Mouse (Mus musculus): ENCODE results near the gene Cask. TPM values are rescaled to one million over a fixed set of nuclear protein-coding genes. Genes with fewer than 3 reads are reported as not detected.

Cask gene
- polyA plus RNA-seq, 1 experiment from 2014 or later, result 5.7 TPM

DNA sequence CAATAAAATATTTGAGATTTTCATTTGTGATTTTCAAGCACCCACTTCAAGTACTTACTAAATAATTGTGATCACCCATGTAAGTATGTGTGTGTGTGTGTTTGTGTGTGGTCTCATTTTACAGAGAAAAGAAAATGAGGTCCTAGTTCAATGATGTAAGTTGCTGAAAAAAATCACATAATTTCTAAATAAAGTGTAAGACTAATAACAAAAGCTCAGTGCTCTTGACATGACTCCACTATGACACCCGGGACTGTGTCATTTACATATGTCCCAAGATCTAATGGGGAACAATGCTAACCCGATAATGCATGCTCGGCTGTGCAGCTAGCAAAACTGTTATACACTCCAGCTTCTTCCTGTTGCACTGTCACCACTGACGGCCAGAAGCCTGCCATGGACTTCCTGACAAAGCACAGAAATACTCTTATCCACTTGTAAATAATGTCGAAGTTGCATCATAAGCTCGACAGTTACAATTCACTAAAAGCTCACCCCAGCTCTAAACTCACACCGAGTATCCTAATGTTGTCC is 130.8 kb downstream of the Cask start:
- Histone ChIP-seq H3K27ac (ENCODE audit: poor library complexity, severe bottlenecking) (no peak overlapping the region), H3K36me3 (no peaks in the 10 kb centered on the region), H3K4me2 (no peak overlapping the region), H3K4me1 (replicated peaks) (peaks cover 10% of the 10 kb centered on the region), H3K27me3 (replicated peaks) (no peaks in the 10 kb centered on the region), H3K9me3 (replicated peaks) (no peaks in the 10 kb centered on the region), H3K9ac (no peak overlapping the region), H3K4me3 (no peak overlapping the region)
- WGBS, result 40% methylated on average over 7 of the region's 7 CpGs
- ATAC-seq (ENCODE audit: insufficient number of reproducible peaks, low FRiP score), result no peak

DNA sequence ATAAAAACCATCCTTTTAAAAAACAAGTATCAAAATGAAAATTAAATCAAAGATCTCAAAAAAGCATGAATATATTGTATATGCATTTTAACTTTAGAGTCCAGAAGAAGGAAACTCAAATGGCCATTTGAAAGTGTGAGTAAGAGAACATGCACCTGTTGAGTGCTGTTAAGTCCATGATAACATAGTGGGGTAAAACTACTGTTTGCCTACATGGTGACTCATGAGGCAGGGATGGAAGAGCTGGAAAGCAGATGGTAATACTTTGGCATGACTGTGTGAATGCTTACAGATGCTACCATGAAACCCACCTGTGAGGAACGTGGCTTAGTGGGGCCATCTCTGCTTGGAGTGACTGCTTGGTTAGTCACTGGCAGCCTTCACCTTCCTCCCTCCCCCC is 132.9 kb downstream of the Cask start:
- Histone ChIP-seq H3K4me1 (replicated peaks) (peaks cover 10% of the 10 kb centered on the region), H3K27me3 (replicated peaks) (no peaks in the 10 kb centered on the region), H3K36me3 (no peaks in the 10 kb centered on the region), H3K4me3 (no peak overlapping the region), H3K9ac (no peak overlapping the region), H3K4me2 (no peak overlapping the region), H3K9me3 (replicated peaks) (no peaks in the 10 kb centered on the region), H3K27ac (ENCODE audit: poor library complexity, severe bottlenecking) (no peak overlapping the region)
- ATAC-seq (ENCODE audit: insufficient number of reproducible peaks, low FRiP score), result no peak
- WGBS, result 81% methylated on average over 1 of the region's 1 CpGs

DNA sequence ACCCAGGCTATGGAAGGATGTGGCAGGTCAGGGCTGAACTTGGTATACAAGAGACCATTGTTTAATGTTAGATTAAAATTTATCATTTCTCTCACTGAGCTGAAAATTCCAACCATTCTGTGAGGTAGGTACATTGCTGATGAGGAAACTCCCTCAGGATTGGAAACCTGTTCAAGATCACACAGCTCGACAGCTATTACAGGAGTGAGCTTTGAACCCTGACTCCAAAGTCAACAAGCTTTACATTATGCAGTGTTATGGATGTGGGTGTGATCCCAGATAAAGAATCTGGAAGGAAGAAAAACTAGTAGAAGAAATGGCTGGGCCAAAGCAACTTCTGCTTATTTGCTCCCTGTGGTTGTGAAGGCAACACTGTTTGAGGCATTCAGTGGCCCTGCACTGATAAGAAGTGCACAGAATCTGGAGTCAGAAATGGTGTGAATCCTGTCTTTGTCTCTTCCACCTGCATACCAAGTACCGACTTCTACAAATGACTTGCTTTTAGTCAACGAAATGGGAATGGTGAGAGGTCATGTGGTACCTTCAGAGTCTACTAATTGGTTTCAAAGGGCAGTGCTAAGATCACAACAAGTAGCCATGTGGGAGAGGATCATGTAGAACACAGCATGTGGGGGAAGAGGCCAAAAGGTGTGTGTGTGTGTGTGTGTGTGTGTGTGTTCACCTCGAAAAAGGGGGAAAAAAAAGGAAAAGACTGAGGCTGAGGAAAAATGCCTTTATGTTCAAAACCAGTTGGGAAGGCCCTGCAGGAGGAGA is 134.2 kb downstream of the Cask start:
- ATAC-seq (ENCODE audit: insufficient number of reproducible peaks, low FRiP score), result no peak
- H3K9me3 ChIP-seq (replicated peaks), result no peaks in the 10 kb centered on the region
- H3K4me2 ChIP-seq, result no peak overlapping the region
- H3K4me3 ChIP-seq, result no peak overlapping the region
- 53% methylated on average over 4 of the region's 4 CpGs for WGBS
- no peaks in the 10 kb centered on the region for H3K36me3 ChIP-seq
- H3K27me3 ChIP-seq (replicated peaks), result no peaks in the 10 kb centered on the region
- H3K9ac ChIP-seq, result no peak overlapping the region
- H3K4me1 ChIP-seq (replicated peaks), result peaks cover 10% of the 10 kb centered on the region
- H3K27ac ChIP-seq (ENCODE audit: poor library complexity, severe bottlenecking), result no peak overlapping the region

DNA sequence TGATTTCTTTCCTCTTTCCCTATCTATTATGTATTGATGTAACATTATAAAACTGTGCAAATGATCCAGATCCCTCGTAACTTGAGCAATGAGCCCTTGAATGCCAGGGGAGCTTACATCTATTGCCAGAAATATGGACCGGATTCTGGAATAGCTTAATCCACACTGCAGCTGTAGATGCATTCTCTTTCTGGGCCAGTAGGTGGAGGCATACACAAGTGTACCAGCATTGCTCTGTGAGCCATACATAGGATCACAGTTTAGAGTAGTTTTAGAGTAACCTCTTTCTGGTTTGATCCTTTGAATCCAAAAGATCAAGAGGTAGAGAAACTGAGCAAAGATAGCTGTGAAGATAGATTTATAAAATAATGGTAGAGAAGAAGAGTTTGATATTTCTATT is 141.0 kb downstream of the Cask start:
- no peak overlapping the region for H3K9ac ChIP-seq
- ATAC-seq (ENCODE audit: insufficient number of reproducible peaks, low FRiP score), result no peak
- no peaks in the 10 kb centered on the region for H3K27me3 ChIP-seq (replicated peaks)
- H3K36me3 ChIP-seq, result no peaks in the 10 kb centered on the region
- H3K4me2 ChIP-seq, result no peak overlapping the region
- no peaks in the 10 kb centered on the region for H3K4me1 ChIP-seq (replicated peaks)
- no peak overlapping the region for H3K27ac ChIP-seq (ENCODE audit: poor library complexity, severe bottlenecking)
- 42% methylated on average over 2 of the region's 2 CpGs for WGBS
- no peak overlapping the region for H3K4me3 ChIP-seq
- H3K9me3 ChIP-seq (replicated peaks), result no peaks in the 10 kb centered on the region

DNA sequence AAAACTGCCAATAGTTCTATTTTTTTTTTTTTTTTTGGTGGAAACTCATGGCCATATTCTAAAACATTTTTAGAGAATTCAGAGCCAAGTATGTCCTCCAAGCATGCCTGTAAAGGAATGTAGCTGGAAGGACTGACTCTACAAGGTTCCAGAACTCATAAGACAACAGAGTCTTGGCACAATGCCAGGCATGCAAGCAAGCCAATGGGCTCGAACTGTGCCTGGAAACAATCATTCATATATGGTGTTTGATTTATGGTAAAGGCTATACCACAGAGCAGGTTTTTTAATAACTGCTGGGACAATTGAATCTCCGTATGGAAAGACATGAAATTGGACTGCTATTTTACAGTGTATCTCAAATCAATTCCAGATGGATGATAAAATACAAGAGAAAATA is 146.1 kb downstream of the Cask start:
- Histone ChIP-seq H3K36me3 (no peaks in the 10 kb centered on the region), H3K27ac (ENCODE audit: poor library complexity, severe bottlenecking) (no peak overlapping the region), H3K4me2 (no peak overlapping the region), H3K9ac (no peak overlapping the region), H3K27me3 (replicated peaks) (no peaks in the 10 kb centered on the region), H3K4me1 (replicated peaks) (no peaks in the 10 kb centered on the region), H3K4me3 (no peak overlapping the region), H3K9me3 (replicated peaks) (no peaks in the 10 kb centered on the region)
- WGBS, result 42% methylated on average over 2 of the region's 2 CpGs
- ATAC-seq (ENCODE audit: insufficient number of reproducible peaks, low FRiP score), result no peak

DNA sequence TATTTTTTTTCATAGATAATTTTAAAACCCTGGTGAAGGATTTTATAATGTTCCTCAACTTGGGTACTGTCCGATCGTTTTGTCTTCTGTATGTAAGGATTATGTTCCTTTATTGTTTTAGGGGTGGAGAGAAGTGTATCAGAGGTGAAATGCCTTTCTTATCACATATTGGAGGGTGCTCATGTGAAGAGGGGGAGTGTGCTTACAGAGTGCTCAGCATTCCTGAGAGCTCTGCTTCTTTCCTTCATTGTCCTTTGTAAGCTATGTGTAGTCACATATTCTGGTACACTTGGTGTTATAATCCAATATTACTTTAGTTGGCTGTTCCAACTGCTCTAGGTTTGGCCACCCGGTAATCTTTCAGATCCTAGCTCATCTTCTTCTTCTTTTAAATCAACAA is 150.5 kb downstream of the Cask start:
- ATAC-seq (ENCODE audit: insufficient number of reproducible peaks, low FRiP score), result no peak
- H3K9ac ChIP-seq, result no peak overlapping the region
- H3K4me3 ChIP-seq, result no peak overlapping the region
- no peaks in the 10 kb centered on the region for H3K4me1 ChIP-seq (replicated peaks)
- H3K4me2 ChIP-seq, result no peak overlapping the region
- no peaks in the 10 kb centered on the region for H3K36me3 ChIP-seq
- H3K9me3 ChIP-seq (replicated peaks), result no peaks in the 10 kb centered on the region
- 67% methylated on average over 3 of the region's 3 CpGs for WGBS
- no peak overlapping the region for H3K27ac ChIP-seq (ENCODE audit: poor library complexity, severe bottlenecking)
- H3K27me3 ChIP-seq (replicated peaks), result no peaks in the 10 kb centered on the region

DNA sequence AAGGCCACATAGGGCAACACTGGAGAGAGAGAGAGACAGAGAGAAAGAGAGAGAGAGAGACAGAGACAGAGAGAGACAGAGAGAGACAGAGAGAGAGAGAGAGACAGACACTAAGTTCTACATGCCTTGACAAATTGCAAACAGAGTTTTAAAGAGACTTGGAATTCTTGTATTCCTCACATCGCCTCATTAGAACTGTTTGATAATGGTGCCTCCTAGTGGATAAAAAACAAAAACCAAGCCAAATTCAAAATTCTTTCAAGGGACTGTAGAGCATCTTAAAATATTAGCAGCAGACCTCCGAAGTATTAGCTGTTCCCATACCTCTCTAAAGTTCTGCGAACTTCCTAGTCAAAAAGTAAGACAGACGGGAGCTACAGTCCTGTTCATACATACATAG is 159.3 kb downstream of the Cask start:
- no peaks in the 10 kb centered on the region for H3K36me3 ChIP-seq
- no peaks in the 10 kb centered on the region for H3K9me3 ChIP-seq (replicated peaks)
- no peak overlapping the region for H3K27ac ChIP-seq (ENCODE audit: poor library complexity, severe bottlenecking)
- H3K27me3 ChIP-seq (replicated peaks), result no peaks in the 10 kb centered on the region
- no peak for ATAC-seq (ENCODE audit: insufficient number of reproducible peaks, low FRiP score)
- WGBS, result 80% methylated on average over 4 of the region's 4 CpGs
- no peak overlapping the region for H3K4me2 ChIP-seq
- H3K4me3 ChIP-seq, result no peak overlapping the region
- no peaks in the 10 kb centered on the region for H3K4me1 ChIP-seq (replicated peaks)
- H3K9ac ChIP-seq, result no peak overlapping the region

DNA sequence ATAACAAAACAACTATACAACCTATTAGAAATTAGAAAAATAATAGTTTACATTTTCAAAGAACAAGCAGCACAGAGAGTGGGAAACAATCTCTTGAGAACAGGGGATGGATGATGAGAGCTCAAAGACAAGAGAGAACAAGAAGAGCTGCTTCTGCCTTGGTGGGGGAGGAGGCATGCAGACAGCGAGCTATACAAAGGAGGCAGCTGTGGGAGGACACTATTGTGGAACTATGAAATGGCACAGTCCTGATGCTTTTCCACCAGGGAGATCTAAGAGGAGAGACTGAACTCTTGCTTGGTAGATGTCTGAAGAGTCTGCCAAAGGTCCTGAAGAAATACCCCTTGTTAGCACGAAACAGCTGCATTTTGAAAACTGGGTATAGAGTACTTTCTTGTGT is 162.8 kb downstream of the Cask start:
- no peak for ATAC-seq (ENCODE audit: insufficient number of reproducible peaks, low FRiP score)
- H3K4me2 ChIP-seq, result no peak overlapping the region
- H3K27me3 ChIP-seq (replicated peaks), result no peaks in the 10 kb centered on the region
- no peak overlapping the region for H3K4me3 ChIP-seq
- no peak overlapping the region for H3K27ac ChIP-seq (ENCODE audit: poor library complexity, severe bottlenecking)
- H3K36me3 ChIP-seq, result no peaks in the 10 kb centered on the region
- no peaks in the 10 kb centered on the region for H3K4me1 ChIP-seq (replicated peaks)
- H3K9ac ChIP-seq, result no peak overlapping the region
- no peaks in the 10 kb centered on the region for H3K9me3 ChIP-seq (replicated peaks)
- 58% methylated on average over 2 of the region's 2 CpGs for WGBS

DNA sequence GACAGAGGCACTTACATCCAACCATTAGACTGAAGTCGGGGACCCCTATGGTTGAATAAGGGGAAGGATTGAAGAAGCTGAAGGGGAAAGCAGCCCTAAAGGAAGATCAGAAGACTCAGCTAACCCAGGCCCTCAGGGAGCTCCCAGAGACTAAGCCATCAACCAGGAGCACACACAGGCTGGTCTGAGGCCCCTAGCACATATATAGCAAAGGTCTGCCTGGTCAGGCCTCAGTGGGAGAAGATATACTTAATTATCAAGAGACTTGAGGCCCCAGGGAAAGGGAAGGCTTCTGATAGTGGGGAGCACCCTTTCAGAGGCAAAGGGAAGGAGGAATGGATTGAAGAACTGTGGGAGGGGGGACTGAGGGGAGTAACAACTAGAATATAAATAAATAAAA is 164.6 kb downstream of the Cask start:
- no peaks in the 10 kb centered on the region for H3K9me3 ChIP-seq (replicated peaks)
- H3K27me3 ChIP-seq (replicated peaks), result no peaks in the 10 kb centered on the region
- no peak overlapping the region for H3K4me2 ChIP-seq
- H3K4me1 ChIP-seq (replicated peaks), result no peaks in the 10 kb centered on the region
- no peak overlapping the region for H3K4me3 ChIP-seq
- no peak overlapping the region for H3K9ac ChIP-seq
- H3K27ac ChIP-seq (ENCODE audit: poor library complexity, severe bottlenecking), result no peak overlapping the region
- no peaks in the 10 kb centered on the region for H3K36me3 ChIP-seq
- WGBS, result 78% methylated on average over 1 of the region's 1 CpGs
- no peak for ATAC-seq (ENCODE audit: insufficient number of reproducible peaks, low FRiP score)

DNA sequence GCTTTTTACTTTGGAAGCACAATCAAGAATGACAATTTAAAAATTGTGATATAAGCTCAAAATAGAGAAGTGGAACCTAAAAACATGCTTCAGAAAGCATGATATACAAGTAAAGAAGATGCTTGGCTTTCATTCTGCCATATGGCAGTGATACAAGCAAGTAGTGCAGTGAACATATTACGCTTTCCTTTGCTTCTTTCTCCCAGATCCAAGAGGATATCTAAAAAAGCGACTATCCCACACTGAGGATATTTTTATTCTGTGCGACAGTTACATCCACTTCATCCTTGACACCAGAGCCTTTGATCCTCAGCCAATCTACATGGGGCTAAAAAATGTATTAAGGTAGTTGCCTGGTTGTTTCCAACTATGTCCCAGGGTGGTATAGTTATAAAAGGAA is 169.4 kb downstream of the Cask start:
- no peaks in the 10 kb centered on the region for H3K36me3 ChIP-seq
- ATAC-seq (ENCODE audit: insufficient number of reproducible peaks, low FRiP score), result no peak
- no peaks in the 10 kb centered on the region for H3K27me3 ChIP-seq (replicated peaks)
- WGBS, result 70% methylated on average over 3 of the region's 3 CpGs
- no peak overlapping the region for H3K4me2 ChIP-seq
- H3K4me1 ChIP-seq (replicated peaks), result no peaks in the 10 kb centered on the region
- H3K9ac ChIP-seq, result no peak overlapping the region
- H3K9me3 ChIP-seq (replicated peaks), result no peaks in the 10 kb centered on the region
- no peak overlapping the region for H3K27ac ChIP-seq (ENCODE audit: poor library complexity, severe bottlenecking)
- no peak overlapping the region for H3K4me3 ChIP-seq

DNA sequence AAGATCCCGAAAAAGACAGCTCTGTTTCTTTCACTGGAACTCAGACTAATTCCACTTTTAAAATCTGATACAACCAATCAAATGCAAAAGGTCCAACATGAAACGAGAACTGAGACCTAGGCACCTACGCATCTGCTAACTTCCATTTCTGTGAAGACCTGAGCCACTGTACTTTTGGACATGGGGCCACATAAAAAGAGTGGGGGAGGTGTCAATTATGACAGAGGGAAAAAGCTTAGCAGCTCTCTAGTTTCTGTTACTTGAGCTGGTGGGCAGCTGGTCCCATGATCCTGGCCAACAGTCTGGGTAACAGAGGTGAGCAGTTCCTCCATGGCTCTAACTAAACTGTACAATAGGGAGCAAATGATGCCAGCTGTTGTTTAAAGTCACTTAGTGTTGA is 178.2 kb downstream of the Cask start:
- no peak overlapping the region for H3K9ac ChIP-seq
- H3K4me3 ChIP-seq, result no peak overlapping the region
- H3K4me2 ChIP-seq, result no peak overlapping the region
- no peaks in the 10 kb centered on the region for H3K36me3 ChIP-seq
- no peaks in the 10 kb centered on the region for H3K27me3 ChIP-seq (replicated peaks)
- no peak overlapping the region for H3K27ac ChIP-seq (ENCODE audit: poor library complexity, severe bottlenecking)
- no peaks in the 10 kb centered on the region for H3K9me3 ChIP-seq (replicated peaks)
- WGBS, result 78% methylated on average over 3 of the region's 3 CpGs
- H3K4me1 ChIP-seq (replicated peaks), result no peaks in the 10 kb centered on the region
- ATAC-seq (ENCODE audit: insufficient number of reproducible peaks, low FRiP score), result no peak

DNA sequence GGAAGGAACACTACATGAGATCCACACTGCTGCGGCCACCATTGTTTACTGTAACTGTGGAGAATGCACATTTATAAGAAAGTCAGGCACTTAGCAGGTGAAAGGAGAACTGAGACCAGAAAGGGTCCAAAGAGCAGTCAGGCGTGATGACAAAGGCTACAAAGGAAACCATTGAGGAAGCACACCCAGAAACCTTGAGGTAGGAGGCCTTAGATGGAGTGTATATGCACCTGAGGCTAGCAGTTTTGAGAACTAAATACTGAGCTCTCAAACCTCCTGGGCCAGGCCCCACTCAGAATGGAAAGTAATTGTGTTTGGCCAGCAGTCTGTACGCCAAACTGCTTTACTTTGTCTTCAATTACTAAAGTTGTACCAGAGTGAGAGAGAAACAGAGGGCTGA is 180.8 kb downstream of the Cask start:
- Histone ChIP-seq H3K9ac (no peak overlapping the region), H3K9me3 (replicated peaks) (no peaks in the 10 kb centered on the region), H3K27me3 (replicated peaks) (no peaks in the 10 kb centered on the region), H3K27ac (ENCODE audit: poor library complexity, severe bottlenecking) (no peak overlapping the region), H3K36me3 (no peaks in the 10 kb centered on the region), H3K4me2 (no peak overlapping the region), H3K4me3 (no peak overlapping the region), H3K4me1 (replicated peaks) (no peaks in the 10 kb centered on the region)
- ATAC-seq (ENCODE audit: insufficient number of reproducible peaks, low FRiP score), result no peak
- WGBS, result 82% methylated on average over 3 of the region's 3 CpGs

Data from heart, embryonic 12.5 days (tissue).